Mouse (Mus musculus) kidney, postnatal 0 days (tissue): ENCODE measurements around the gene Pold2. TPM values are rescaled to one million over a fixed set of nuclear protein-coding genes. Genes with fewer than 3 reads are reported as not detected.
A peak's percentile ranks its signal among the peaks of the same experiment; 100 is the strongest.

Experiments
- ATAC-seq: fragments of 200-750 bp; cut with Nextera tagmentation; replicated peaks from 2 replicates; pipeline ENCODE4 v1.8.0; 2017; ENCODE audit warnings: low read depth, moderate number of reproducible peaks, moderate TSS enrichment, moderate library complexity; ENCODE audit not compliant: low FRiP score
- DNase-seq: peaks from one replicate; pipeline ENCODE4 v3.0.0-alpha.2; 2016; ENCODE audit warnings: low spot score
- H3K27ac ChIP-seq: fragments of 300-500 bp; sonication (generic); 2 replicates; pipeline ENCODE4 v1.5.1; 2014; ENCODE audit warnings: mild to moderate bottlenecking
- H3K27me3 ChIP-seq: fragments of 300-500 bp; sonication (generic); 2 replicates; pipeline ENCODE4 v1.6.1; 2014; ENCODE audit warnings: low read length, mixed read lengths; ENCODE audit not compliant: insufficient read depth
- H3K36me3 ChIP-seq: fragments of 300-500 bp; sonication (generic); 2 replicates; pipeline ENCODE4 v1.6.1; 2014; ENCODE audit warnings: low read length, mixed read lengths; ENCODE audit not compliant: insufficient read depth
- H3K4me1 ChIP-seq: fragments of 300-500 bp; sonication (generic); replicated peaks from 2 replicates; pipeline ENCODE4 v1.6.1; 2014; ENCODE audit warnings: antibody characterized with exemption, low read length, mixed read lengths; ENCODE audit not compliant: insufficient read depth
- H3K4me2 ChIP-seq: fragments of 300-500 bp; sonication (generic); 2 replicates; pipeline ENCODE4 v1.6.1; 2014; ENCODE audit warnings: mild to moderate bottlenecking, low read length, moderate library complexity, mixed read lengths
- H3K4me3 ChIP-seq: fragments of 300-500 bp; sonication (generic); replicated peaks from 2 replicates; pipeline ENCODE4 v1.5.1; 2014; ENCODE audit warnings: low read depth, low read length
- H3K9ac ChIP-seq: fragments of 300-500 bp; sonication (generic); 2 replicates; pipeline ENCODE4 v1.6.1; 2014; ENCODE audit warnings: low read depth, low read length
- H3K9me3 ChIP-seq: fragments of 300-500 bp; sonication (generic); replicated peaks from 2 replicates; pipeline ENCODE4 v1.6.1; 2016; ENCODE audit warnings: low read length, inconsistent platforms, mixed read lengths
- CTCF ChIP-seq: IDR thresholded peaks from 2 replicates; pipeline ENCODE4 v1.5.1; 2016; ENCODE audit warnings: antibody characterized with exemption, low read depth, mild to moderate bottlenecking, moderate library complexity
- WGBS: fragments of 180-500 bp; shearing (Covaris S2); extraction: QIAGEN DNeasy Blood & Tissue Kit; methylation state at CpG from one replicate; pipeline ENCODE4 v1.1.7; 2014; 5-methylcytosine and 5-hydroxymethylcytosine counted together
- polyA plus RNA-seq: library from polyadenylated mRNA; unstranded; fragments of >200 nt; fragmentation: Nextera tagmentation; extraction: Ambion mirVana; gene quantifications from 2 replicates; pipeline ENCODE4 v1.2.1, GENCODE M21; 2015

Gene Pold2
- polyA plus RNA-seq, 1 experiment from 2014 or later = 74.4 TPM

DNA sequence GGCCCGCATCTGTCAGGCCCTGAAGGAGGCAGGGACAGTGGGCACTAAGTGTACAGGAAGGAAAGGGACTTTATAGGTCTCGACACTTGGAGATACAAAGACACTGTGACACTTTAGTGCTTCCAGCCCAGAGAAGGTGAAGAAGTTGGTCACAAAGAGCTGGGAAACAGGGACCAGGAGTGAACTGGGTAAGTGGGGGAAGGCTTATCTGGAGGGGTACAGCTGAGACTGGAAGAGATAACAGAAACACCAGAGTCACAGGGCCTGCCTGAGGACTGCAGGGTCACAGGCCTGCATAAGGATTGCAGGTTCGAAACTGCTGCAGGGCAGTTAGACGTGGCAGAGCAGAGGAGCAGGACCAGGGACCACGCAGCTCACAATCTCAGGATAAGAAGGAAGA, 50.2 kb downstream of the Pold2 start:
- H3K9ac ChIP-seq = no peak overlapping the region
- H3K27ac ChIP-seq = no peak overlapping the region
- H3K36me3 ChIP-seq = peaks cover 33% of the 10 kb centered on the region
- H3K4me3 ChIP-seq = no peak overlapping the region
- no peak for DNase-seq
- no peaks in the 10 kb centered on the region for H3K4me1 ChIP-seq
- WGBS = 89% methylated on average over 5 of the region's 5 CpGs
- no peaks in the 10 kb centered on the region for H3K9me3 ChIP-seq
- H3K27me3 ChIP-seq = no peaks in the 10 kb centered on the region
- ATAC-seq = no peak
- no peak for TF ChIP-seq CTCF
- no peak overlapping the region for H3K4me2 ChIP-seq

DNA sequence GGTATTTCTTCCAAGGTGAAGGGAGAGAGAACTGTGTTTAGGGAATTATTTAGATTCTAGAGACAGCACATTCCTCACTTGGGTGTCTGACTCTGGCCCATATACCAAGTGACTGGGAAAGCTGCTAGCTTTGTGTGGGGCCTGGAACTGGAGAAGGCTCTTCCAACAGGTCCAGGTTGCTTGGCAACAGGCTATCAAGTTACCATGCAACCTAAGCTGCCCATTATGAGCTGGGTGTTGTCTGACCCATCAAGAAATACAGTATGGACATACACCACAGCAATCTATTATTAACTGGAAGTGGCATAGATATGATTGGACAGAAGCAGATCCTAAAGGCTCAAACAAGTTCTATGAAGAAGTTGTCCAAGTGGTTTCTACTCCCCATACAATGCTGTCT, 52.7 kb downstream of the Pold2 start:
- H3K9ac ChIP-seq = no peak overlapping the region
- ATAC-seq = no peak
- DNase-seq = peak; percentile 11

More for the DNA sequence above, 52.7 kb downstream of the Pold2 start:
- Histone ChIP-seq H3K36me3 (peaks cover 20% of the 10 kb centered on the region), H3K4me3 (no peak overlapping the region), H3K9me3 (no peaks in the 10 kb centered on the region), H3K27ac (no peak overlapping the region), H3K27me3 (no peaks in the 10 kb centered on the region), H3K4me2 (no peak overlapping the region), H3K4me1 (no peaks in the 10 kb centered on the region)
- TF ChIP-seq CTCF = no peak

Other genes with a start within 250 kb of the Pold2 start
- gene Mrps24, start 162.6 kb downstream of the Pold2 start, polyA plus RNA-seq = 256 and 279 TPM in 2 replicates
- 22.8 and 23.0 TPM in 2 replicates for gene Urgcp, start 115.9 kb downstream of the Pold2 start, polyA plus RNA-seq
- gene Dbnl, start 89.8 kb downstream of the Pold2 start, polyA plus RNA-seq = 82.7 and 93.3 TPM in 2 replicates
- 111 and 121 TPM in 2 replicates for gene Pgam2, start 74.6 kb downstream of the Pold2 start, polyA plus RNA-seq
- gene Polm, start 40.3 kb downstream of the Pold2 start, polyA plus RNA-seq = 7.8 and 8.7 TPM in 2 replicates
- 33.9 and 38.6 TPM in 2 replicates for gene Aebp1, start 16.3 kb downstream of the Pold2 start, polyA plus RNA-seq
- gene Myl7, start 20.5 kb upstream of the Pold2 start, polyA plus RNA-seq = 1.6 and 1.9 TPM in 2 replicates
- gene Gck, start 71.8 kb upstream of the Pold2 start, polyA plus RNA-seq = 0.64 and 1.0 TPM in 2 replicates
- gene Ykt6, start 77.4 kb upstream of the Pold2 start, polyA plus RNA-seq = 41.8 and 46.5 TPM in 2 replicates
- 3.3 and 3.5 TPM in 2 replicates for gene Camk2b, start 188.1 kb upstream of the Pold2 start, polyA plus RNA-seq